Mouse (Mus musculus): ENCODE measurements around the gene Ap1g2.
A peak's percentile ranks its signal among the peaks of the same experiment; 100 is the strongest.

Gene Ap1g2

GRCm38 (mm10) chr14:55085324-55086008, 20.9 kb downstream of the Ap1g2 start:
- DNase-seq: no peak

- DNase-seq: no peak
Measured at GRCm38 (mm10) chr14:55083481-55083880, 22.9 kb downstream of the Ap1g2 start.

- no peak for DNase-seq
Measured at GRCm38 (mm10) chr14:55081105-55081504, 25.3 kb downstream of the Ap1g2 start.

- DNase-seq: peak; percentile 88 to 92
Measured at GRCm38 (mm10) chr14:55079214-55079970, 27.0 kb downstream of the Ap1g2 start.

GRCm38 (mm10) chr14:55078366-55078989, 27.9 kb downstream of the Ap1g2 start:
- peak; percentile 54 to 56 for DNase-seq

GRCm38 (mm10) chr14:55077481-55078365, 28.7 kb downstream of the Ap1g2 start:
- peak in 1 of 2 experiments; percentile 40 for DNase-seq

- DNase-seq: no peak
Measured at GRCm38 (mm10) chr14:55076956-55077355, 29.4 kb downstream of the Ap1g2 start.

GRCm38 (mm10) chr14:55076224-55076623, 30.2 kb downstream of the Ap1g2 start:
- peak; percentile 63 to 77 for DNase-seq

- peak; percentile 53 to 57 for DNase-seq
Measured at GRCm38 (mm10) chr14:55074416-55074815, 32.0 kb downstream of the Ap1g2 start.

GRCm38 (mm10) chr14:55071756-55072155, 34.6 kb downstream of the Ap1g2 start:
- peak in 1 of 2 experiments; percentile 44 for DNase-seq

GRCm38 (mm10) chr14:55066042-55066441, 40.4 kb downstream of the Ap1g2 start:
- peak; percentile 45 to 53 for DNase-seq

- peak in 1 of 2 experiments; percentile 61 for DNase-seq
Measured at GRCm38 (mm10) chr14:55065391-55065790, 41.0 kb downstream of the Ap1g2 start.

- peak; percentile 73 for DNase-seq
Measured at GRCm38 (mm10) chr14:55064481-55065370, 41.7 kb downstream of the Ap1g2 start.

GRCm38 (mm10) chr14:55063581-55064381, 42.6 kb downstream of the Ap1g2 start:
- DNase-seq: peak; percentile 72 to 77

GRCm38 (mm10) chr14:55063117-55063516, 43.3 kb downstream of the Ap1g2 start:
- DNase-seq: peak in 1 of 2 experiments; percentile 45

- peak; percentile 80 to 85 for DNase-seq
Measured at GRCm38 (mm10) chr14:55062626-55063025, 43.8 kb downstream of the Ap1g2 start.

GRCm38 (mm10) chr14:55061845-55062244, 44.5 kb downstream of the Ap1g2 start:
- no peak for DNase-seq

GRCm38 (mm10) chr14:55059931-55060330, 46.5 kb downstream of the Ap1g2 start:
- DNase-seq: no peak

- no peak for DNase-seq
Measured at GRCm38 (mm10) chr14:55059009-55059408, 47.4 kb downstream of the Ap1g2 start.

- peak; percentile 96 to 97 for DNase-seq
Measured at GRCm38 (mm10) chr14:55055167-55055834, 51.1 kb downstream of the Ap1g2 start.

Measured in cerebellum, postnatal 25 days (tissue).